Mouse (Mus musculus): ENCODE measurements around the gene Nadk2. TPM values are rescaled to one million over a fixed set of nuclear protein-coding genes. Genes with fewer than 3 reads are reported as not detected.
A peak's percentile ranks its signal among the peaks of the same experiment; 100 is the strongest.

The Nadk2 gene
- polyA plus RNA-seq, 1 experiment from 2014 or later: 41.4 TPM

GRCm38 (mm10) chr15:9140252-9140680 lies 69.2 kb downstream of the Nadk2 start, which contains the start of gene Lmbrd2:
TSS of gene Lmbrd2 (plus strand) at chr15:9140550.
- peak within 1 kb of the TSS; percentile 69 for H3K4me2 ChIP-seq (replicated peaks)
- WGBS: under 1% methylated on average over 34 of the region's 34 CpGs
- peak within 1 kb of the TSS; percentile 78 for H3K9ac ChIP-seq
- H3K27ac ChIP-seq: peak within 1 kb of the TSS; percentile 84
- peak; percentile 98 for ATAC-seq (ENCODE audit: insufficient number of reproducible peaks, insufficient read depth, low FRiP score, low TSS enrichment)
- peaks cover 35% of the 10 kb centered on the region for H3K36me3 ChIP-seq
- H3K4me3 ChIP-seq: peak within 1 kb of the TSS; percentile 92
- no peaks in the 10 kb centered on the region for H3K27me3 ChIP-seq
- H3K9me3 ChIP-seq: no peaks in the 10 kb centered on the region
- H3K4me1 ChIP-seq: peaks cover 14% of the 10 kb centered on the region

- peak; percentile 89 for ATAC-seq (ENCODE audit: insufficient number of reproducible peaks, insufficient read depth, low FRiP score, low TSS enrichment)
- H3K9me3 ChIP-seq: no peaks in the 10 kb centered on the region
- peak overlapping the region; percentile 84 for H3K27ac ChIP-seq
- H3K4me2 ChIP-seq (replicated peaks): peak overlapping the region; percentile 69
- under 1% methylated on average over 37 of the region's 37 CpGs for WGBS
- H3K9ac ChIP-seq: peak overlapping the region; percentile 78
- peaks cover 13% of the 10 kb centered on the region; the same call in 1 of the 2 replicates for H3K4me1 ChIP-seq
- no peaks in the 10 kb centered on the region for H3K27me3 ChIP-seq
- peak overlapping the region; percentile 92 for H3K4me3 ChIP-seq
- peaks cover 31% of the 10 kb centered on the region for H3K36me3 ChIP-seq
Observed at GRCm38 (mm10) chr15:9140684-9141171, 69.7 kb downstream of the Nadk2 start.

GRCm38 (mm10) chr15:9155325-9155724 lies 84.3 kb downstream of the Nadk2 start, which contains the start of gene Skp2:
TSS of gene Skp2 (minus strand) at chr15:9155425.
- peaks cover 12% of the 10 kb centered on the region for H3K36me3 ChIP-seq
- no peak within 1 kb of the TSS for H3K9ac ChIP-seq
- H3K4me1 ChIP-seq: no peaks in the 10 kb centered on the region
- H3K27me3 ChIP-seq: no peaks in the 10 kb centered on the region
- ATAC-seq (ENCODE audit: insufficient number of reproducible peaks, insufficient read depth, low FRiP score, low TSS enrichment): no peak
- H3K27ac ChIP-seq: no peak within 1 kb of the TSS
- no peak within 1 kb of the TSS for H3K4me3 ChIP-seq
- H3K4me2 ChIP-seq (replicated peaks): no peak within 1 kb of the TSS
- H3K9me3 ChIP-seq: no peaks in the 10 kb centered on the region

Other genes starting within 250 kb of the Nadk2 start
- gene Ranbp3l, start 103.3 kb upstream of the Nadk2 start, polyA plus RNA-seq (2016; fragmentation: Nextera tagmentation; extraction: Ambion mirVana): 0.81 and 1.1 TPM in 2 replicates
- 2.5 and 4.0 TPM in 2 replicates for gene Lmbrd2, start 69.3 kb downstream of the Nadk2 start, polyA plus RNA-seq (2016; fragmentation: Nextera tagmentation; extraction: Ambion mirVana)
- gene Skp2, start 84.2 kb downstream of the Nadk2 start, polyA plus RNA-seq (2016; fragmentation: Nextera tagmentation; extraction: Ambion mirVana): 124 and 128 TPM in 2 replicates
- not detected in 2 replicates for gene Ugt3a1, start 205.6 kb downstream of the Nadk2 start, polyA plus RNA-seq (2016; fragmentation: Nextera tagmentation; extraction: Ambion mirVana)